Mouse (Mus musculus) myocyte (in vitro differentiated cells): ENCODE measurements at regions not wholly inside any gene's neighbourhood (a gene's known extent, or its start where the extent isn't known, plus 50 kb on each side); places are given as distances from the start of the nearest gene placed in this dataset.

ENCODE experiments used
- CEBPB ChIP-seq: IDR thresholded peaks from 2 replicates; pipeline ENCODE4 v1.6.1; 2011; ENCODE audit warnings: mild to moderate bottlenecking, moderate library complexity; ENCODE audit not compliant: poor library complexity, insufficient read depth, severe bottlenecking
- E2F4 ChIP-seq: IDR thresholded peaks from one replicate; pipeline ENCODE4 v1.6.1; 2011; ENCODE audit warnings: mild to moderate bottlenecking, control low read depth, moderate library complexity; ENCODE audit not compliant: insufficient read depth
- MAX ChIP-seq: IDR thresholded peaks from one replicate; pipeline ENCODE4 v1.6.1; 2011; ENCODE audit warnings: low read depth, mild to moderate bottlenecking, control low read depth
- MYOD1 ChIP-seq, 3 experiments: IDR thresholded peaks; one replicate each; pipeline ENCODE4 v1.6.1; 2011; ENCODE audit warnings: control low read depth in 2 of 3, low read depth in 2 of 3, mild to moderate bottlenecking in 2 of 3, moderate library complexity in 1 of 3; ENCODE audit not compliant: insufficient read length in 2 of 3, control insufficient read depth in 1 of 3
- POLR2A ChIP-seq: IDR thresholded peaks from one replicate; pipeline ENCODE4 v1.6.1; 2011; ENCODE audit warnings: low read depth, mild to moderate bottlenecking, control low read depth, moderate library complexity; ENCODE audit not compliant: insufficient read length
- POLR2AphosphoS2 ChIP-seq: IDR thresholded peaks from one replicate; pipeline ENCODE4 v1.6.1; 2011; ENCODE audit warnings: low read depth, control low read depth; ENCODE audit not compliant: insufficient read length
- REST ChIP-seq: IDR thresholded peaks from one replicate; pipeline ENCODE4 v1.6.1; 2011; ENCODE audit warnings: mild to moderate bottlenecking, control low read depth, moderate library complexity; ENCODE audit not compliant: insufficient read depth, insufficient read length
- SRF ChIP-seq: IDR thresholded peaks from one replicate; pipeline ENCODE4 v1.6.1; 2011; ENCODE audit warnings: low read depth; ENCODE audit not compliant: control insufficient read depth, insufficient read length
- TCF12 ChIP-seq: IDR thresholded peaks from one replicate; pipeline ENCODE4 v1.6.1; 2011; ENCODE audit warnings: mild to moderate bottlenecking, control low read depth; ENCODE audit not compliant: poor library complexity, insufficient read depth, severe bottlenecking
- TCF3 ChIP-seq: IDR thresholded peaks from one replicate; pipeline ENCODE4 v1.6.1; 2011; ENCODE audit warnings: low read depth, control low read depth; ENCODE audit not compliant: insufficient read length
- USF1 ChIP-seq: IDR thresholded peaks from one replicate; pipeline ENCODE4 v1.6.1; 2011; ENCODE audit warnings: low read depth, mild to moderate bottlenecking, control low read depth, moderate library complexity

- TF ChIP-seq POLR2A (no peak), E2F4 (no peak), CEBPB (no peak), USF1 (no peak), MAX (no peak), POLR2AphosphoS2 (no peak), MYOD1 (IDR thresholded peaks at IDR 0.05; ENCODE audit: control insufficient read depth in 1 of 3, insufficient read length in 2 of 3, low read depth in 2 of 3) (no peak), TCF12 (no peak), REST (no peak), SRF (no peak), TCF3 (no peak)
Observed at GRCm38 (mm10) chr12:25241675-25242074, 144.7 kb upstream of the Id2 start.
